Mouse (Mus musculus): ENCODE measurements around the gene Msrb3. TPM values are rescaled to one million over a fixed set of nuclear protein-coding genes. Genes with fewer than 3 reads are reported as not detected.

The Msrb3 gene
- total and polyA plus RNA-seq, 3 experiments: 0.15 TPM; not detected in 1

- TF ChIP-seq MAZ (IDR thresholded peaks at IDR 0.05; ENCODE audit: low read depth, low read length): 0 out of 2 replicates have a peak, but pooled peaks have one; percentile 56
- TF ChIP-seq GABPA (IDR thresholded peaks at IDR 0.05; ENCODE audit: low read depth, low read length): peak; percentile 95
- TF ChIP-seq MEF2A (IDR thresholded peaks at IDR 0.05; ENCODE audit: extremely low read depth, insufficient replicate concordance, low read depth, low read length, poor library complexity, severe bottlenecking): no peak
- peak; percentile 60; the same call in 1 of the 2 replicates for TF ChIP-seq USF1 (IDR thresholded peaks at IDR 0.05; ENCODE audit: low read depth, low read length)
Observed at GRCm38 (mm10) chr10:120826795-120827669, 71.9 kb downstream of the Msrb3 start (continued).

- peaks cover 0 to 9% of the 10 kb centered on the region in 2 experiments; a peak in 2 of 4 replicates for H3K36me3 ChIP-seq (ENCODE audit: control insufficient read depth in 1 of 2, insufficient read depth in 2 of 2, low read length in 2 of 2)
- peak overlapping the region; percentile 70 for H3K27ac ChIP-seq (ENCODE audit: control insufficient read depth, low read depth, low read length)
- TF ChIP-seq POLR2A (IDR thresholded peaks at IDR 0.05; ENCODE audit: control insufficient read depth in 1 of 2, insufficient read depth in 1 of 2, low read depth in 1 of 2, low read length in 2 of 2, poor library complexity in 1 of 2) (0 out of 4 replicates have a peak, but pooled peaks of 1 of the 2 experiments have one; percentile 20), MAX (IDR thresholded peaks at IDR 0.05; ENCODE audit: low read length) (no peak), SIN3A (IDR thresholded peaks at IDR 0.05; ENCODE audit: low read length) (no peak)
- H3K9ac ChIP-seq (ENCODE audit: control insufficient read depth, low read depth, low read length, poor library complexity, severe bottlenecking): peak overlapping the region; percentile 18
- peak overlapping the region; percentile 24 to 55 for H3K4me3 ChIP-seq (ENCODE audit: control insufficient read depth in 1 of 2, insufficient read depth in 1 of 2, low read depth in 2 of 2, low read length in 2 of 2)
- H3K27me3 ChIP-seq (ENCODE audit: control insufficient read depth in 1 of 2, insufficient read depth in 2 of 2, low read length in 2 of 2): no peaks in the 10 kb centered on the region
- peak; percentile 77 for DNase-seq (ENCODE audit: low read depth, low spot score)
- peaks cover 4 to 16% of the 10 kb centered on the region in 2 experiments for H3K4me1 ChIP-seq (ENCODE audit: control insufficient read depth in 1 of 2, insufficient read depth in 2 of 2, low read length in 2 of 2)
- H3K79me2 ChIP-seq (ENCODE audit: control insufficient read depth, insufficient read depth, low read length, poor library complexity): no peaks in the 10 kb centered on the region
- H3K9me3 ChIP-seq (replicated peaks; ENCODE audit: insufficient read depth, low read length): no peaks in the 10 kb centered on the region
Observed at GRCm38 (mm10) chr10:120826381-120826780, 72.5 kb downstream of the Msrb3 start.

GRCm38 (mm10) chr10:120825594-120825993 lies 73.3 kb downstream of the Msrb3 start:
- Histone ChIP-seq H3K79me2 (ENCODE audit: control insufficient read depth, insufficient read depth, low read length, poor library complexity) (no peaks in the 10 kb centered on the region), H3K27me3 (ENCODE audit: control insufficient read depth in 1 of 2, insufficient read depth in 2 of 2, low read length in 2 of 2) (no peaks in the 10 kb centered on the region), H3K4me1 (ENCODE audit: control insufficient read depth in 1 of 2, insufficient read depth in 2 of 2, low read length in 2 of 2) (peaks cover 4 to 16% of the 10 kb centered on the region in 2 experiments), H3K4me3 (ENCODE audit: control insufficient read depth in 1 of 2, insufficient read depth in 1 of 2, low read depth in 2 of 2, low read length in 2 of 2) (no peak overlapping the region), H3K9me3 (replicated peaks; ENCODE audit: insufficient read depth, low read length) (no peaks in the 10 kb centered on the region), H3K36me3 (ENCODE audit: control insufficient read depth in 1 of 2, insufficient read depth in 2 of 2, low read length in 2 of 2) (peaks cover 0 to 9% of the 10 kb centered on the region in 2 experiments; a peak in 2 of 4 replicates), H3K27ac (ENCODE audit: control insufficient read depth, low read depth, low read length) (no peak overlapping the region), H3K9ac (ENCODE audit: control insufficient read depth, low read depth, low read length, poor library complexity, severe bottlenecking) (no peak overlapping the region)
- TF ChIP-seq MAFK (IDR thresholded peaks at IDR 0.05; ENCODE audit: borderline replicate concordance, low read depth, low read length): no peak
- no peak for TF ChIP-seq MYC (IDR thresholded peaks at IDR 0.05; ENCODE audit: low read depth, low read length)
- no peak for TF ChIP-seq POLR2A (IDR thresholded peaks at IDR 0.05; ENCODE audit: control insufficient read depth in 1 of 2, insufficient read depth in 1 of 2, low read depth in 1 of 2, low read length in 2 of 2, poor library complexity in 1 of 2)
- no peak for TF ChIP-seq EP300 (IDR thresholded peaks at IDR 0.05; ENCODE audit: low read depth in 1 of 2, low read length in 2 of 2)
- TF ChIP-seq JUND (IDR thresholded peaks at IDR 0.05; ENCODE audit: low read depth, low read length): no peak
- no peak for TF ChIP-seq MYB (IDR thresholded peaks at IDR 0.05; ENCODE audit: low read depth, low read length)
- no peak for TF ChIP-seq ZMIZ1 (IDR thresholded peaks at IDR 0.05; ENCODE audit: low read depth, low read length)
- no peak for TF ChIP-seq SIN3A (IDR thresholded peaks at IDR 0.05; ENCODE audit: low read length)
- no peak for TF ChIP-seq MAX (IDR thresholded peaks at IDR 0.05; ENCODE audit: low read length)
- no peak for TF ChIP-seq SMC3 (IDR thresholded peaks at IDR 0.05; ENCODE audit: low read depth, low read length)
- TF ChIP-seq BHLHE40 (IDR thresholded peaks at IDR 0.05; ENCODE audit: borderline replicate concordance, low read depth, low read length): no peak
- TF ChIP-seq USF2 (IDR thresholded peaks at IDR 0.05; ENCODE audit: borderline replicate concordance in 1 of 2, insufficient read depth in 1 of 2, low read depth in 1 of 2, low read length in 2 of 2): no peak
- no peak for TF ChIP-seq ZNF384 (IDR thresholded peaks at IDR 0.05; ENCODE audit: low read depth, low read length)
- no peak for TF ChIP-seq NRF1 (IDR thresholded peaks at IDR 0.05; ENCODE audit: insufficient read depth, low read depth, low read length, poor library complexity, severe bottlenecking)
- no peak for TF ChIP-seq MEF2A (IDR thresholded peaks at IDR 0.05; ENCODE audit: extremely low read depth, insufficient replicate concordance, low read depth, low read length, poor library complexity, severe bottlenecking)
- TF ChIP-seq NELFE (IDR thresholded peaks at IDR 0.05; ENCODE audit: low read depth, low read length): no peak
- TF ChIP-seq GABPA (IDR thresholded peaks at IDR 0.05; ENCODE audit: low read depth, low read length): no peak
- no peak for DNase-seq (ENCODE audit: low read depth, low spot score)

All from MEL (cell line).